Mouse (Mus musculus): ENCODE results near the gene Zbtb26. TPM values are rescaled to one million over a fixed set of nuclear protein-coding genes. Genes with fewer than 3 reads are reported as not detected.

Gene Zbtb26
- 1.6 and 1.8 TPM in 2 replicates for polyA plus RNA-seq (2015; fragmentation: Nextera tagmentation; extraction: Ambion mirVana)

GRCm38 (mm10) chr2:37442611-37443591 lies at the start of gene Zbtb26, which contains the start of the genes Zbtb6 and Rabgap1:
Gene Zbtb26, minus strand, starts transcription at chr2:37443135.
Gene Zbtb6, minus strand, starts transcription at chr2:37443171.
Gene Rabgap1, plus strand, starts transcription at chr2:37443279.
- no peak for TF ChIP-seq CTCF (IDR thresholded peaks at IDR 0.05; ENCODE audit: low read depth)
- WGBS, result under 1% methylated on average over 51 of the region's 51 CpGs
- Histone ChIP-seq H3K27me3 (replicated peaks; ENCODE audit: control insufficient read depth, insufficient read depth, low read length) (no peaks in the 10 kb centered on the region), H3K4me2 (replicated peaks; ENCODE audit: low read depth) (peak within 1 kb of the TSS; percentile 86), H3K4me3 (ENCODE audit: low read depth, low read length) (peak within 1 kb of the TSS; percentile 88), H3K9me3 (ENCODE audit: control insufficient read depth) (no peaks in the 10 kb centered on the region), H3K36me3 (ENCODE audit: control insufficient read depth, insufficient read depth) (0 out of 2 replicates have a peak, but pooled peaks cover 6% of the 10 kb centered on the region), H3K4me1 (replicated peaks; ENCODE audit: control insufficient read depth, insufficient read depth, low read length) (no peaks in the 10 kb centered on the region), H3K9ac (ENCODE audit: low read depth, low read length) (peak within 1 kb of the TSS; percentile 83), H3K27ac (ENCODE audit: low read depth, low read length) (peak within 1 kb of the TSS; percentile 89)
- peak; percentile 99 for ATAC-seq

DNA sequence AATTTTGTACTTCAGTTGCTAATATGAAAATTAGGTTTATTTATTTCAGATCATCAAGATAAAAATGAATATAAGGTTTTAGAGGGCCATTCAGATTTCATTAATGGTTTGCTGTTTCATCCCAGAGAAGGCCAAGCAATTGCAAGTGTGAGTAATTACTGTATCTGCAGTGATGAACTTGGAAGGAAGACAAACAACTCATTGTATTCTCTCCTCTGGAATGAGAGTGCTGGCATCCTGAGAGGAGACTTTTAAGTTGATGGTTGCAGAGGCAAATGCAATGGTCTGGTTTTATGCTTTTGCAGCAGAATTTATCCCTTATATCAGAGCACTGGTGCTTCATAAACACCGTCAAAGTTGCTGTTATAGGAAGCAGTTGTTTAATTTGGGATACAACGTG lies 46.0 kb upstream of the Zbtb26 start:
- no peak overlapping the region for H3K27ac ChIP-seq (ENCODE audit: low read depth, low read length)
- H3K4me1 ChIP-seq (replicated peaks; ENCODE audit: control insufficient read depth, insufficient read depth, low read length), result no peaks in the 10 kb centered on the region
- no peak overlapping the region for H3K4me2 ChIP-seq (replicated peaks; ENCODE audit: low read depth)
- H3K9ac ChIP-seq (ENCODE audit: low read depth, low read length), result no peak overlapping the region
- H3K9me3 ChIP-seq (ENCODE audit: control insufficient read depth), result no peaks in the 10 kb centered on the region
- no peak overlapping the region for H3K4me3 ChIP-seq (ENCODE audit: low read depth, low read length)
- 80% methylated on average over 2 of the region's 2 CpGs for WGBS
- peaks cover 44% of the 10 kb centered on the region for H3K36me3 ChIP-seq (ENCODE audit: control insufficient read depth, insufficient read depth)
- no peak for ATAC-seq
- no peaks in the 10 kb centered on the region for H3K27me3 ChIP-seq (replicated peaks; ENCODE audit: control insufficient read depth, insufficient read depth, low read length)
- no peak for TF ChIP-seq CTCF (IDR thresholded peaks at IDR 0.05; ENCODE audit: low read depth)

GRCm38 (mm10) chr2:37486408-37486807 lies 43.5 kb upstream of the Zbtb26 start:
- no peak for TF ChIP-seq CTCF (IDR thresholded peaks at IDR 0.05; ENCODE audit: low read depth)
- no peak overlapping the region for H3K4me2 ChIP-seq (replicated peaks; ENCODE audit: low read depth)
- H3K9me3 ChIP-seq (ENCODE audit: control insufficient read depth), result no peaks in the 10 kb centered on the region
- H3K27ac ChIP-seq (ENCODE audit: low read depth, low read length), result no peak overlapping the region
- H3K9ac ChIP-seq (ENCODE audit: low read depth, low read length), result no peak overlapping the region
- peaks cover 39% of the 10 kb centered on the region for H3K36me3 ChIP-seq (ENCODE audit: control insufficient read depth, insufficient read depth)
- no peaks in the 10 kb centered on the region for H3K4me1 ChIP-seq (replicated peaks; ENCODE audit: control insufficient read depth, insufficient read depth, low read length)
- ATAC-seq, result no peak
- no peaks in the 10 kb centered on the region for H3K27me3 ChIP-seq (replicated peaks; ENCODE audit: control insufficient read depth, insufficient read depth, low read length)
- H3K4me3 ChIP-seq (ENCODE audit: low read depth, low read length), result no peak overlapping the region

DNA sequence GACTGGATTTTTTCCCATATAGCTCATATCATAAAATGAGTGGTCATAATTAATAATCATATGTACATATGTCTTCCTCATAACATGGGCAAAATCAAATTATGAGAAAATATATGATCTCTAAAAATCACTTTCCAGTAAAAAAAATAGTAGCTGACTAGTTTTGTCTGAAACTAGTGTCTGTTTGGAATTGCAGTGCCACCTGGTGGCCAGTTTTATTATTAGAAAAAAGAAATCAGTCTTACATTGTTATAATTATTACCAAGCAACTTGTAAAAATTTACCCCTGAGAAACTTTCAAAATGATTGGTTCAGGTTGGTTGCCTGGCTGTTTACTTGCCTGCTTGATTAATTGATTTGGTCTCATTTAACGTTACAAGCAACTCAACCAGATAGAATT lies 42.4 kb upstream of the Zbtb26 start:
- H3K36me3 ChIP-seq (ENCODE audit: control insufficient read depth, insufficient read depth), result peaks cover 39% of the 10 kb centered on the region
- H3K4me2 ChIP-seq (replicated peaks; ENCODE audit: low read depth), result no peak overlapping the region

DNA sequence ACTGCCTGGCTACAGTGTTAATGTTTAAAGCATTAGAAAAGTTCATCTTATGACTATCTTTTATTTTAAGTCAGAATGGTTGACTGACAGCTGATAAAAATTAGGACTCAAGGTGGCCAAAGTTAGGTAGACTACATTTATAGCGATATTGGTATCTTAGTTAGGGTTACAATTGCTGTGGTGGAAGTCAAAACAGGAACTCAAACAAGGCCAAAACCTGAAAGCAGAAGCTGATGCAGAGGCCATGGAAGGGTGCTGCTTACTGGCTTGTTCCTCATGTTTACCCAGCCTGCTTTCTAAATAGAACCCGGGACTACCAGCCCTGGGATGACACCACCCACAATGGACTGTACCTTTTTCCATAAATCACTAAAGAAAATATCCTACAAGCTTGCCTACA lies 41.2 kb upstream of the Zbtb26 start:
- H3K4me1 ChIP-seq (replicated peaks; ENCODE audit: control insufficient read depth, insufficient read depth, low read length), result no peaks in the 10 kb centered on the region
- H3K9ac ChIP-seq (ENCODE audit: low read depth, low read length), result no peak overlapping the region
- no peak overlapping the region for H3K27ac ChIP-seq (ENCODE audit: low read depth, low read length)
- ATAC-seq, result no peak
- no peak overlapping the region for H3K4me2 ChIP-seq (replicated peaks; ENCODE audit: low read depth)
- peaks cover 30% of the 10 kb centered on the region for H3K36me3 ChIP-seq (ENCODE audit: control insufficient read depth, insufficient read depth)
- WGBS, result 83% methylated on average over 2 of the region's 2 CpGs
- no peaks in the 10 kb centered on the region for H3K27me3 ChIP-seq (replicated peaks; ENCODE audit: control insufficient read depth, insufficient read depth, low read length)
- no peaks in the 10 kb centered on the region for H3K9me3 ChIP-seq (ENCODE audit: control insufficient read depth)
- H3K4me3 ChIP-seq (ENCODE audit: low read depth, low read length), result no peak overlapping the region
- no peak for TF ChIP-seq CTCF (IDR thresholded peaks at IDR 0.05; ENCODE audit: low read depth)

More for the DNA sequence above, 42.4 kb upstream of the Zbtb26 start:
- 73% methylated on average over 1 of the region's 1 CpGs for WGBS
- no peaks in the 10 kb centered on the region for H3K27me3 ChIP-seq (replicated peaks; ENCODE audit: control insufficient read depth, insufficient read depth, low read length)
- peak; percentile 70 for TF ChIP-seq CTCF (IDR thresholded peaks at IDR 0.05; ENCODE audit: low read depth)
- H3K4me1 ChIP-seq (replicated peaks; ENCODE audit: control insufficient read depth, insufficient read depth, low read length), result no peaks in the 10 kb centered on the region
- no peaks in the 10 kb centered on the region for H3K9me3 ChIP-seq (ENCODE audit: control insufficient read depth)
- H3K9ac ChIP-seq (ENCODE audit: low read depth, low read length), result no peak overlapping the region
- ATAC-seq, result no peak
- H3K4me3 ChIP-seq (ENCODE audit: low read depth, low read length), result no peak overlapping the region
- H3K27ac ChIP-seq (ENCODE audit: low read depth, low read length), result no peak overlapping the region

- no peak for TF ChIP-seq CTCF (IDR thresholded peaks at IDR 0.05; ENCODE audit: low read depth)
- H3K4me3 ChIP-seq (ENCODE audit: low read depth, low read length), result no peak overlapping the region
- H3K27me3 ChIP-seq (replicated peaks; ENCODE audit: control insufficient read depth, insufficient read depth, low read length), result no peaks in the 10 kb centered on the region
- peaks cover 43% of the 10 kb centered on the region for H3K36me3 ChIP-seq (ENCODE audit: control insufficient read depth, insufficient read depth)
- no peak for ATAC-seq
- no peak overlapping the region for H3K9ac ChIP-seq (ENCODE audit: low read depth, low read length)
- H3K4me2 ChIP-seq (replicated peaks; ENCODE audit: low read depth), result no peak overlapping the region
- H3K27ac ChIP-seq (ENCODE audit: low read depth, low read length), result no peak overlapping the region
- no peaks in the 10 kb centered on the region for H3K9me3 ChIP-seq (ENCODE audit: control insufficient read depth)
- WGBS, result 90% methylated on average over 2 of the region's 2 CpGs
- no peaks in the 10 kb centered on the region for H3K4me1 ChIP-seq (replicated peaks; ENCODE audit: control insufficient read depth, insufficient read depth, low read length)
Measured at GRCm38 (mm10) chr2:37480039-37480438, 37.1 kb upstream of the Zbtb26 start.
